Mouse (Mus musculus): ENCODE measurements around the gene Gdnf. TPM values are rescaled to one million over a fixed set of nuclear protein-coding genes. Genes with fewer than 3 reads are reported as not detected.

The Gdnf gene
- polyA plus RNA-seq, 1 experiment from 2014 or later, result 0.19 TPM

GRCm38 (mm10) chr15:7813531-7814370 is 3.1 kb downstream of the Gdnf start:
- H3K36me3 ChIP-seq (ENCODE audit: control insufficient read depth, insufficient read depth, low read length), result no peaks in the 10 kb centered on the region
- 1% methylated on average over 41 of the region's 45 CpGs for WGBS
- DNase-seq (ENCODE audit: low spot score), result peak; percentile 59
- peaks cover 91% of the 10 kb centered on the region for H3K27me3 ChIP-seq (ENCODE audit: control insufficient read depth, insufficient read depth, low read length)
- no peak overlapping the region for H3K27ac ChIP-seq (ENCODE audit: low read depth, low read length)
- H3K4me1 ChIP-seq (replicated peaks; ENCODE audit: control insufficient read depth, insufficient read depth, low read length), result peaks cover 14% of the 10 kb centered on the region
- no peak for ATAC-seq (replicated peaks; ENCODE audit: low FRiP score)
- no peak overlapping the region; the same call in 1 of the 2 replicates for H3K9ac ChIP-seq (ENCODE audit: low read length)
- H3K4me2 ChIP-seq (ENCODE audit: low read depth, low read length, severe bottlenecking), result peak overlapping the region; percentile 83
- H3K4me3 ChIP-seq (ENCODE audit: low read depth, low read length), result peak overlapping the region; percentile 42
- H3K9me3 ChIP-seq (ENCODE audit: control insufficient read depth, low read length), result no peaks in the 10 kb centered on the region

DNA sequence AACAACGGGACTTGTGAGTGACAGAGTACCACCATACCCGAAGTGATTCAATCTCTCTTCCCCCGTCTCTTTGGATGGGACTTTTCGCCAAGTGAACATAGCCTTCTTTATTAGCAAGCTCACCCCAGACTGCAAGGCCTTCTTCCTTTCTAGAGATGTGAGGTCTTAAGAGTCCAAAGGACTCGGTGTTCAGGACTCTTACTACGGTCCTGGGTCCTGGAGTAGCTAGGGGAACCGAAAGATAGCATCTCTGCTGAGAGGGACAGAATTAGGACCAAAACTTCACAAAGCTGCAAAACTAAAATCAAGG is 3.7 kb downstream of the Gdnf start:
- H3K36me3 ChIP-seq (ENCODE audit: control insufficient read depth, insufficient read depth, low read length), result no peaks in the 10 kb centered on the region
- no peaks in the 10 kb centered on the region for H3K9me3 ChIP-seq (ENCODE audit: control insufficient read depth, low read length)
- H3K9ac ChIP-seq (ENCODE audit: low read length), result no peak overlapping the region
- DNase-seq (ENCODE audit: low spot score) (no peak), ATAC-seq (replicated peaks; ENCODE audit: low FRiP score) (no peak)
- WGBS, result 2% methylated on average over 7 of the region's 7 CpGs
- peaks cover 14% of the 10 kb centered on the region for H3K4me1 ChIP-seq (replicated peaks; ENCODE audit: control insufficient read depth, insufficient read depth, low read length)
- no peak overlapping the region for H3K27ac ChIP-seq (ENCODE audit: low read depth, low read length)
- no peak overlapping the region for H3K4me3 ChIP-seq (ENCODE audit: low read depth, low read length)
- no peak overlapping the region for H3K4me2 ChIP-seq (ENCODE audit: low read depth, low read length, severe bottlenecking)
- H3K27me3 ChIP-seq (ENCODE audit: control insufficient read depth, insufficient read depth, low read length), result peaks cover 86% of the 10 kb centered on the region

GRCm38 (mm10) chr15:7814917-7815316 is 4.3 kb downstream of the Gdnf start:
- Histone ChIP-seq H3K9ac (ENCODE audit: low read length) (no peak overlapping the region), H3K27ac (ENCODE audit: low read depth, low read length) (no peak overlapping the region), H3K4me1 (replicated peaks; ENCODE audit: control insufficient read depth, insufficient read depth, low read length) (peaks cover 14% of the 10 kb centered on the region), H3K4me2 (ENCODE audit: low read depth, low read length, severe bottlenecking) (peak overlapping the region; percentile 43; the same call in 1 of the 2 replicates), H3K4me3 (ENCODE audit: low read depth, low read length) (peak overlapping the region; percentile 17; the same call in 1 of the 2 replicates), H3K36me3 (ENCODE audit: control insufficient read depth, insufficient read depth, low read length) (no peaks in the 10 kb centered on the region), H3K27me3 (ENCODE audit: control insufficient read depth, insufficient read depth, low read length) (peaks cover 84% of the 10 kb centered on the region), H3K9me3 (ENCODE audit: control insufficient read depth, low read length) (no peaks in the 10 kb centered on the region)
- ATAC-seq (replicated peaks; ENCODE audit: low FRiP score), result no peak
- DNase-seq (ENCODE audit: low spot score), result no peak
- WGBS, result under 1% methylated on average over 13 of the region's 13 CpGs

GRCm38 (mm10) chr15:7815521-7815944 is 4.9 kb downstream of the Gdnf start:
- H3K36me3 ChIP-seq (ENCODE audit: control insufficient read depth, insufficient read depth, low read length), result no peaks in the 10 kb centered on the region
- H3K27ac ChIP-seq (ENCODE audit: low read depth, low read length), result no peak overlapping the region
- peak overlapping the region; percentile 16; the same call in 1 of the 2 replicates for H3K9ac ChIP-seq (ENCODE audit: low read length)
- no peaks in the 10 kb centered on the region for H3K9me3 ChIP-seq (ENCODE audit: control insufficient read depth, low read length)
- H3K27me3 ChIP-seq (ENCODE audit: control insufficient read depth, insufficient read depth, low read length), result peaks cover 80% of the 10 kb centered on the region
- peak overlapping the region; percentile 17 for H3K4me3 ChIP-seq (ENCODE audit: low read depth, low read length)
- ATAC-seq (replicated peaks; ENCODE audit: low FRiP score) (no peak), DNase-seq (ENCODE audit: low spot score) (peak; percentile 66)
- under 1% methylated on average over 36 of the region's 36 CpGs for WGBS
- H3K4me1 ChIP-seq (replicated peaks; ENCODE audit: control insufficient read depth, insufficient read depth, low read length), result peaks cover 13% of the 10 kb centered on the region
- H3K4me2 ChIP-seq (ENCODE audit: low read depth, low read length, severe bottlenecking), result peak overlapping the region; percentile 43

DNA sequence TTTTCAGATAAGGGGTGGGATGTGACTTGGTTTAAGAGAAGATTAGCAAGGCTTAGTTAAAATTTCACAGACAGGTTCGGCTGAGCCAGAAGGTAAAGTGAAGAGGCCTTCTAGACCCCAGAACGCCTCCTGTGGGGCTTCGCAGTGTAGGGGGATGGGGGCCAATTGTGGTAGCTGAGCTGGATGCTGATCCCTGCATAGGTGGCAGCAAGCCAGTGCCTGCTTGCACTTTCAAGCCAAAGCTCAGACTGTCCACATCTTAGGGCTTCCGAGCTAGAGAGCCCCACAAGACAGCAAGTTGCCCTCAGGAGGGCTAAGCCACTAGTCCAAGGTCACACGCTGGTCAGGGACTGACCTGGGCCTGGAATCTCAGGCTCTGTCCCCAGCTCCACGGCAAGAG is 13.2 kb downstream of the Gdnf start:
- no peaks in the 10 kb centered on the region for H3K9me3 ChIP-seq (ENCODE audit: control insufficient read depth, low read length)

GRCm38 (mm10) chr15:7825530-7825929 is 14.9 kb downstream of the Gdnf start:
- 62% methylated on average over 6 of the region's 6 CpGs for WGBS
- H3K9ac ChIP-seq (ENCODE audit: low read length), result no peak overlapping the region
- DNase-seq (ENCODE audit: low spot score) (peak; percentile 25), ATAC-seq (replicated peaks; ENCODE audit: low FRiP score) (no peak)
- 0 out of 2 replicates have a peak, but pooled peaks cover 2% of the 10 kb centered on the region for H3K27me3 ChIP-seq (ENCODE audit: control insufficient read depth, insufficient read depth, low read length)
- no peak overlapping the region for H3K4me3 ChIP-seq (ENCODE audit: low read depth, low read length)
- no peaks in the 10 kb centered on the region for H3K36me3 ChIP-seq (ENCODE audit: control insufficient read depth, insufficient read depth, low read length)
- H3K4me1 ChIP-seq (replicated peaks; ENCODE audit: control insufficient read depth, insufficient read depth, low read length), result no peaks in the 10 kb centered on the region
- H3K4me2 ChIP-seq (ENCODE audit: low read depth, low read length, severe bottlenecking), result no peak overlapping the region
- H3K9me3 ChIP-seq (ENCODE audit: control insufficient read depth, low read length), result no peaks in the 10 kb centered on the region
- H3K27ac ChIP-seq (ENCODE audit: low read depth, low read length), result no peak overlapping the region

More for the DNA sequence above, 13.2 kb downstream of the Gdnf start:
- Histone ChIP-seq H3K4me1 (replicated peaks; ENCODE audit: control insufficient read depth, insufficient read depth, low read length) (no peaks in the 10 kb centered on the region), H3K9ac (ENCODE audit: low read length) (no peak overlapping the region), H3K27ac (ENCODE audit: low read depth, low read length) (no peak overlapping the region), H3K4me3 (ENCODE audit: low read depth, low read length) (no peak overlapping the region), H3K27me3 (ENCODE audit: control insufficient read depth, insufficient read depth, low read length) (peaks cover 8% of the 10 kb centered on the region; the same call in 1 of the 2 replicates), H3K36me3 (ENCODE audit: control insufficient read depth, insufficient read depth, low read length) (no peaks in the 10 kb centered on the region), H3K4me2 (ENCODE audit: low read depth, low read length, severe bottlenecking) (no peak overlapping the region)
- WGBS, result 77% methylated on average over 6 of the region's 6 CpGs
- no peak for DNase-seq (ENCODE audit: low spot score)
- no peak for ATAC-seq (replicated peaks; ENCODE audit: low FRiP score)

- ATAC-seq (replicated peaks; ENCODE audit: low FRiP score), result no peak
- no peaks in the 10 kb centered on the region for H3K27me3 ChIP-seq (ENCODE audit: control insufficient read depth, insufficient read depth, low read length)
- 95% methylated on average over 9 of the region's 9 CpGs for WGBS
- no peak overlapping the region for H3K4me3 ChIP-seq (ENCODE audit: low read depth, low read length)
- no peaks in the 10 kb centered on the region for H3K36me3 ChIP-seq (ENCODE audit: control insufficient read depth, insufficient read depth, low read length)
- H3K9me3 ChIP-seq (ENCODE audit: control insufficient read depth, low read length), result no peaks in the 10 kb centered on the region
- H3K9ac ChIP-seq (ENCODE audit: low read length), result no peak overlapping the region
- DNase-seq (ENCODE audit: low spot score), result no peak
- no peak overlapping the region for H3K27ac ChIP-seq (ENCODE audit: low read depth, low read length)
- H3K4me2 ChIP-seq (ENCODE audit: low read depth, low read length, severe bottlenecking), result no peak overlapping the region
- H3K4me1 ChIP-seq (replicated peaks; ENCODE audit: control insufficient read depth, insufficient read depth, low read length), result no peaks in the 10 kb centered on the region
Observed at GRCm38 (mm10) chr15:7835404-7835803, 24.8 kb downstream of the Gdnf start.

- H3K27ac ChIP-seq (ENCODE audit: low read depth, low read length), result no peak overlapping the region
- DNase-seq (ENCODE audit: low spot score) (peak; percentile 40), ATAC-seq (replicated peaks; ENCODE audit: low FRiP score) (no peak)
- H3K9me3 ChIP-seq (ENCODE audit: control insufficient read depth, low read length), result no peaks in the 10 kb centered on the region
- no peak overlapping the region for H3K9ac ChIP-seq (ENCODE audit: low read length)
- 82% methylated on average over 8 of the region's 8 CpGs for WGBS
- H3K4me2 ChIP-seq (ENCODE audit: low read depth, low read length, severe bottlenecking), result no peak overlapping the region
- H3K4me1 ChIP-seq (replicated peaks; ENCODE audit: control insufficient read depth, insufficient read depth, low read length), result no peaks in the 10 kb centered on the region
- no peaks in the 10 kb centered on the region for H3K27me3 ChIP-seq (ENCODE audit: control insufficient read depth, insufficient read depth, low read length)
- H3K36me3 ChIP-seq (ENCODE audit: control insufficient read depth, insufficient read depth, low read length), result no peaks in the 10 kb centered on the region
- no peak overlapping the region for H3K4me3 ChIP-seq (ENCODE audit: low read depth, low read length)
Observed at GRCm38 (mm10) chr15:7838060-7838920, 27.6 kb downstream of the Gdnf start.
